Comparison of ENCODE assay signal across 7 mouse cellular contexts in the genomic region with DNA sequence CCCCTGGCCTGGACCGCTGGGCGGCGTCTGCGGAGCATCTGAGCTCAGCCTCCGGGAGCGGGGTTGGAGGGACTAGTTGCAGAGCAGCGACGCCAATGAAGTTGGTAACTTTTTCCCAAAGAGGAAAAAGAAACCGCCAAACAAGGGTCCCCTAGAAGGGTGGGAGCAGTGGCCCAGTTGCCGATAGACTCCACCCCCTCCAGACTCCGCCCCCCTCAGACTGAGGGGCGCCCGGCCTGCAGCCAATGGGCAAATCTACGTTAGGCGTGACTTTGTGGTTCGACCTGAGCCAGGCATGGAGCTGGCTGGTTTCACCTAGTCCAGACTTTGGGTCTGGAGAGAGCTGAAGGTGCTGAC.
DNase-seq lines count a peak whose midpoint lies in the region; ATAC-seq and TF ChIP-seq lines count a peak whose summit lies in the region.

No protein-coding gene starts in this region.

- peak; percentile 82 for DNase-seq in lung, embryonic 14.5 days
- no peak for DNase-seq in lung, adult 18-20 months
- DNase-seq in induced T-regulatory cell, adult 2 months (ENCODE audit: low read depth) = peak; percentile 3
- DNase-seq in lung, postnatal 4 days = peak; percentile 24 to 44
- DNase-seq in stomach, postnatal 0 days (ENCODE audit: low spot score) = no peak

- TF ChIP-seq EP300 in stomach, postnatal 0 days (optimal IDR thresholded peaks at IDR 0.05) = no peak

- ATAC-seq in lung, embryonic 14.5 days (ENCODE audit: insufficient read depth) = peak; percentile 80
- ATAC-seq in embryonic facial prominence, embryonic 12.5 days (ENCODE audit: insufficient number of reproducible peaks, insufficient read depth, low FRiP score, low TSS enrichment) = peak; percentile 42; the same call in 1 of the 2 replicates
- peak; percentile 49 for ATAC-seq in stomach, postnatal 0 days (ENCODE audit: low FRiP score, low TSS enrichment)
- ATAC-seq in activated CD4-positive, CD25-positive, alpha-beta regulatory T cell, adult 4 months = no peak

- no peaks in the 10 kb centered on the region for H3K36me3 ChIP-seq in lung, embryonic 14.5 days (ENCODE audit: insufficient read depth)
- H3K36me3 ChIP-seq in embryonic facial prominence, embryonic 12.5 days = no peaks in the 10 kb centered on the region
- no peaks in the 10 kb centered on the region for H3K36me3 ChIP-seq in stomach, postnatal 0 days (ENCODE audit: control insufficient read depth, insufficient read depth, low read length)

- no peaks in the 10 kb centered on the region for H3K9me3 ChIP-seq in lung, embryonic 14.5 days (ENCODE audit: low read depth, low read length)
- no peaks in the 10 kb centered on the region for H3K9me3 ChIP-seq in embryonic facial prominence, embryonic 12.5 days
- no peaks in the 10 kb centered on the region for H3K9me3 ChIP-seq in stomach, postnatal 0 days (ENCODE audit: control insufficient read depth, low read length)

- peak overlapping the region; percentile 99 for H3K4me2 ChIP-seq in lung, embryonic 14.5 days
- peak overlapping the region; percentile 98 for H3K4me2 ChIP-seq in embryonic facial prominence, embryonic 12.5 days (replicated peaks)
- peak overlapping the region; percentile 99 for H3K4me2 ChIP-seq in stomach, postnatal 0 days (replicated peaks; ENCODE audit: low read depth)

- 2% methylated on average over 16 of the region's 16 CpGs for WGBS in lung, embryonic 14.5 days
- under 1% methylated on average over 16 of the region's 16 CpGs for WGBS in embryonic facial prominence, embryonic 12.5 days
- 2% methylated on average over 16 of the region's 16 CpGs for WGBS in stomach, postnatal 0 days

- peak overlapping the region; percentile 72 for H3K9ac ChIP-seq in lung, embryonic 14.5 days
- H3K9ac ChIP-seq in embryonic facial prominence, embryonic 12.5 days = peak overlapping the region; percentile 68
- peak overlapping the region; percentile 54; the same call in 1 of the 2 replicates for H3K9ac ChIP-seq in stomach, postnatal 0 days (ENCODE audit: low read length)

- 0 out of 2 replicates have a peak, but pooled peaks cover 3% of the 10 kb centered on the region for H3K4me1 ChIP-seq in lung, embryonic 14.5 days (ENCODE audit: insufficient read depth)
- H3K4me1 ChIP-seq in embryonic facial prominence, embryonic 12.5 days = peaks cover 11% of the 10 kb centered on the region; the same call in 1 of the 2 replicates
- peaks cover 3% of the 10 kb centered on the region; the same call in 1 of the 2 replicates for H3K4me1 ChIP-seq in stomach, postnatal 0 days (replicated peaks; ENCODE audit: control insufficient read depth, insufficient read depth)

- no peaks in the 10 kb centered on the region for H3K27me3 ChIP-seq in lung, embryonic 14.5 days (ENCODE audit: insufficient read depth, low read length)
- H3K27me3 ChIP-seq in embryonic facial prominence, embryonic 12.5 days = no peaks in the 10 kb centered on the region
- no peaks in the 10 kb centered on the region for H3K27me3 ChIP-seq in stomach, postnatal 0 days (ENCODE audit: control insufficient read depth, insufficient read depth, low read length)

- no peak for TF ChIP-seq CTCF in lung, embryonic 14.5 days (IDR thresholded peaks at IDR 0.05; ENCODE audit: low read depth)
- TF ChIP-seq CTCF in stomach, postnatal 0 days (IDR thresholded peaks at IDR 0.05; ENCODE audit: low read depth) = peak; percentile 30; the same call in 1 of the 2 replicates

- H3K27ac ChIP-seq in lung, embryonic 14.5 days (ENCODE audit: low read depth) = peak overlapping the region; percentile 92
- H3K27ac ChIP-seq in embryonic facial prominence, embryonic 12.5 days = peak overlapping the region; percentile 93
- H3K27ac ChIP-seq in stomach, postnatal 0 days (replicated peaks) = 0 out of 2 replicates have a peak overlapping the region, but pooled peaks have one; percentile 13

- H3K4me3 ChIP-seq in lung, embryonic 14.5 days (ENCODE audit: low read depth, low read length) = peak overlapping the region; percentile 56
- H3K4me3 ChIP-seq in embryonic facial prominence, embryonic 12.5 days = peak overlapping the region; percentile 57
- H3K4me3 ChIP-seq in stomach, postnatal 0 days (ENCODE audit: low read depth, low read length) = peak overlapping the region; percentile 54

Comparison
In these comparisons a context has a peak if more than half of its experiments do, and no peak if none do; other contexts are left out.
1. DNase-seq: peak in lung, embryonic 14.5 days (single experiment), induced T-regulatory cell, adult 2 months (single experiment) and lung, postnatal 4 days (2 of 2); none in lung, adult 18-20 months (0 of 2) and stomach, postnatal 0 days (single experiment).
2. H3K27ac ChIP-seq: peak in every context shown above with its lines; median percentile 93 in embryonic facial prominence, embryonic 12.5 days; 92 in lung, embryonic 14.5 days; 13 in stomach, postnatal 0 days.
3. Peak in every context shown above with its lines, with median percentiles within 50 percentile points of each other: H3K4me2 ChIP-seq, H3K4me3 ChIP-seq and H3K9ac ChIP-seq.